Mouse (Mus musculus) WW6 (cell line): ENCODE data around the gene Gtf2f2.
"Not testable (repeated sequence)": the region's sequence is repeated elsewhere in the genome, so short reads cannot be mapped to it uniquely, and the experiment has no call there.

Experiments
- DNase-seq: peaks from one replicate; pipeline ENCODE4 v3.0.0-alpha.2; 2013; ENCODE audit warnings: low read depth, low spot score

Gtf2f2 gene

GRCm38 (mm10) chr14:75923314-75924052, 87.2 kb downstream of the Gtf2f2 start:
- DNase-seq, result no peak

DNA sequence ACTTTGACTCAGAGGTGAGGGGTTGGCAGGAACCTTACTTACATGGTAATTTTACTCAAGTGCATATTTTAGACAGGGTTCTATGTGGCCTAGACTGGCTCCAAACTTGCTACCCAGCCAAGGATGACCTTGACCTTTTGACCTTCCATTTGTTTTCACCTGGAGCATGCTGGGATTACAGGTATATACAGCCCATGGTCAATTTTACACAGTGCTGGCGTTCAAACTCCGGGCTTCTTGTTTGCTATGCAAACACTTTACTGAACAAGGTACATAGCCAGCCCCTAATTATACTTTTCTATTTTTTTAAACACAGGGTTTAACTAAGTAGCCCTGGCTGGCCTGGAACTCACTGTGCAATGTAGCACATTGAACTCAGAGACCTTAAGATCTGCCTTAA, 98.0 kb downstream of the Gtf2f2 start:
- DNase-seq, result no peak

- no peak for DNase-seq
Observed at GRCm38 (mm10) chr14:75911968-75912367, 98.7 kb downstream of the Gtf2f2 start.

GRCm38 (mm10) chr14:75906931-75907330, 103.7 kb downstream of the Gtf2f2 start:
- DNase-seq, result no peak

- no peak for DNase-seq
Observed at GRCm38 (mm10) chr14:75904972-75905371, 105.7 kb downstream of the Gtf2f2 start.

DNA sequence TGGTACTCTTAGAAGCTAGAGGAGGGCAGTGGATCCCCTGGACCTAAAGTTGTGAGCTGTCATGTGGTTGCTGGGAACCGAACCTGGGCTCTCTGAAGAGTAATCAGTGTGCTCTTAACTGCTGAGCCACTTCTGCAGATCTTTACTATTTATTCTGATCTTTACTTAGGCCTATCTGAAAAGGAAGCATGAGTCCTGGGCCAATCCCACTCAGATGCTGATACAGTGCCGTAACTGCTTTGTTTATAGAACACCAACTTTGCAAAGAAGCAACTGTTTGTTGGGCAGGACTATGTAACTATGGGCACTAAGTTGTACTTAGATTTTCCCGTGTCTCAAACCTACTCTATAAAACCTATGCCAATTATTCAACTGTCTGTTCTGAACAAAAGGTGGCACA, 107.5 kb downstream of the Gtf2f2 start:
- no peak for DNase-seq

- DNase-seq, result no peak
Observed at GRCm38 (mm10) chr14:75902013-75902412, 108.7 kb downstream of the Gtf2f2 start.

GRCm38 (mm10) chr14:75900793-75901499, 109.7 kb downstream of the Gtf2f2 start:
- no peak for DNase-seq

DNA sequence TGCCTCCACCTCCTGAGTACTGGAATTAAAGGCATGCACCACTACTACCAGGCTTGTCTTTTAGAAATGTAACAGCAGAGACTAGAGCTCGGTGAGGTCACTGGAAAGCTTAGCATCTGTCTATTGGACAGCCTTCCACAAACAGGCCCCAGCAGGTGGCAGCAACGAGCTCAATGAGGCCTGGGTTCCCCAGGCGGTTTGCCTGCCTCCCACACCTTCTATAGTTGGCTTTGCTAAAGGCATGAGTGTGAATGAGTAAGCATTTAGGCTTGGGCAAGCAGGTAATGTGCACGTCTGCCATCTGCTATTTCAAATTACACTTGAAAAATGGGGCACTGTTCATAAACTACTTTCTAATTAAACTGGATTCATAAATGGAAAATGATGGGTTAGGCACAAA, 111.1 kb downstream of the Gtf2f2 start:
- DNase-seq, result peak; percentile 61

DNA sequence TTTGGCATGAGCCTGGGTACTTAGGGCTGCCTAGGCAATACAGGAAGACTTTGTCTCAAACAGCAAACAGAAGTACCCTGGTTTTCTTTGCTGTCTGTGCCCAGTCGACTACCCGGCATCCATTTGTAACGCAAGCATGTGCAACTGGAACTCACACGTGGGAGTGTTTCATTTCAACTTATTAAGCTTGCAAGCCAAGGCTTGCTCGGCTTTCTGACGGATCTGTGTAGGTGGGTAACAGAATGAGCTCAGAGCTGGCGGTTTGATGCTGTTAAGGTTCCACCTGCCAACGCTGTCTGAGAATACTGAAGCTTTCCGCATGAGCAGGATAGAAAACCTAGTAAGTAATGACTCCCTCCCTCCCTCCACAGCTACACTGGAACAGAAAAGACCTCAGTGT, 118.5 kb downstream of the Gtf2f2 start:
- no peak for DNase-seq

GRCm38 (mm10) chr14:75883873-75884272, 126.8 kb downstream of the Gtf2f2 start:
- no peak for DNase-seq

- DNase-seq, result no peak
Observed at GRCm38 (mm10) chr14:75883330-75883729, 127.3 kb downstream of the Gtf2f2 start.

DNA sequence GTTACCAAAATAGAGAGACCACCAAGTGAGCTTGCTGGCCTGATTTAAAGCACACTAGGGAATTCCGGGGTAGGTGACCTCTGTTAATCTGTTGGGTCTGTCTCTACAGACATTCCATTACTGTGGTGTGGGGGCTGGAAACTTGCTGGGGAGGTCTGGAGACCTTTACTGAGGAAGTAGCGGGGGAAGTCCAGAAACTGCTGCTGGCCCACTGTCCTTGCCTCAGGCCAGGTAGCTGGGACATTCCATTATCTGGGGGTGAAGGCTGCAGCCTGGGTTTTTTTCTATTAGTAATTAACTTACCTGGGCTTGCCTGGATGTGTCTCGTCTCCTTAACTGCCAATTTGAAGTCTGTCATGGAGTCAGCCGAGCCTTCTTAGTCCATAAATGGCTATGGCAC, 128.8 kb downstream of the Gtf2f2 start:
- no peak for DNase-seq

- DNase-seq, result no peak
Observed at GRCm38 (mm10) chr14:75878980-75879379, 131.7 kb downstream of the Gtf2f2 start.

- no peak for DNase-seq
Observed at GRCm38 (mm10) chr14:75877297-75877696, 133.4 kb downstream of the Gtf2f2 start.

DNA sequence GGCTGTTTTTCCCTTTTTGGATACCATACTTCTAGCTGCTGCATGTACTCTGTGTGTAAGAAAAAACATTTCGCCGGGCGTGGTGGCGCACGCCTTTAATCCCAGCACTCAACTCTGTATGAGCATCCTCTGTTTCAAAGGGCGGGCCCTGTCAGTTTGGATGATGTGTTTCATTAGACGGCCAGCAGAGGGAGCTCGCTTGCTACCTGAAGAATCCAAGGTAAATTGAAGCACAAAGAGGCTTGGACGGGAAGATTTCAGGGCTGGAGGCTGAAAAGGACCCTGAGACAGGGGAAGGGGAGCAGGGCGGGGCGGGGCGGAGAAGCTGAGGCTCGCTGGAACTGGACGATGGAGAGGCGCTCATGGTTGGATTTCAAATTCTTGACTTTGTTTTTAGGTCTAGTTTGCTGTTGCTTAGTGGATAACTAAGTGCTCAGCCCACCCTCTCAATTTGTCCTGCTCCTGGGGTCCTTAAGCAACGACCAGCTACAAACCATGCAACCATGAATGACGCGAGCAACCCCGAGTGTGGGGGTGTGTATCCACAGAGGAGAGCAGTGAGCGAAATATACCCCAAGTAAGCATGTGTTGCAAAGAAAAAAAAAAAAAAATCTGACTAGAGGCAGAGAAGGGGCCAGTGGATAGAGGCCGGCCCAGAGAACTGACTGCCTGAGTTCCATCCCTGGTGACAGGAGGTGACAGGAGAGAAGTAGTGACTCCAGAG, 134.2 kb downstream of the Gtf2f2 start:
- no peak for DNase-seq

DNA sequence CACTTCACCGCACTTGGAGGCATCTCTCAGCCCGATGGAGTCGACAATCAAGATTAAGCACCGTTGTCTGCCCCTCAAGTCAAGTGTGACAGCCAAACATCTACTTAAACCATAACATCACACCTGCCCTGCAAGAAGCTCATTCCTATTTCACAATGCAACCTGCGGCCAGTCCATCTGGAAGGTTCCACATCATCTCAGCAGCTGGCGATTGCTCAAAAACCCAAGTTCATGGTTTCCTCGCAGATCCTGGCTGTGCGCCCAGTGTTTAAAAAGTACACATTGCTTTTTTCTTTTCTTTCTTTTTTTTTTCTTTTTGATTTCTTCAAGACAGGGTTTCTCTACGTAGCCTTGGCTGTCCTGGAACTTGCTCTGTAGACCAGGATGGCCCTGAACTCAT, 137.1 kb downstream of the Gtf2f2 start:
- no peak for DNase-seq

GRCm38 (mm10) chr14:75871750-75872149, 138.9 kb downstream of the Gtf2f2 start:
- DNase-seq, result no peak

- no peak for DNase-seq
Observed at GRCm38 (mm10) chr14:75871111-75871510, 139.6 kb downstream of the Gtf2f2 start.

- DNase-seq, result no peak
Observed at GRCm38 (mm10) chr14:75870631-75871030, 140.0 kb downstream of the Gtf2f2 start.

- no peak for DNase-seq
Observed at GRCm38 (mm10) chr14:75869769-75870363, 140.8 kb downstream of the Gtf2f2 start.

- not testable (repeated sequence) for DNase-seq
Observed at GRCm38 (mm10) chr14:75868028-75868427, 142.6 kb downstream of the Gtf2f2 start.
